Mouse (Mus musculus) spleen, adult 2 months (tissue): ENCODE measurements at regions not wholly inside any gene's neighbourhood (a gene's known extent, or its start where the extent isn't known, plus 50 kb on each side); places are given as distances from the start of the nearest gene placed in this dataset.

Source experiments
- CTCF ChIP-seq: fragments of 200-500 bp; IDR thresholded peaks from 2 replicates; pipeline ENCODE4 v1.5.1; 2011; ENCODE audit warnings: mild to moderate bottlenecking, inconsistent platforms; ENCODE audit not compliant: insufficient read depth, insufficient read length, insufficient replicate concordance; ENCODE audit errors: extremely low read depth
- POLR2A ChIP-seq: fragments of 200-500 bp; IDR thresholded peaks from 2 replicates; pipeline ENCODE4 v1.6.1; 2011; ENCODE audit warnings: low read depth, low read length, inconsistent platforms

GRCm38 (mm10) chr15:36334436-36335113 lies 673.0 kb downstream of the Zfp706 start:
- no peak for TF ChIP-seq POLR2A
- no peak for TF ChIP-seq CTCF
